Mouse (Mus musculus): ENCODE data around the gene Abcd3.

Abcd3 gene

GRCm38 (mm10) chr3:121814877-121815548, at the start of gene Abcd3:
TSS of gene Abcd3 (minus strand) at chr3:121815302.
- peak; percentile 99 for DNase-seq

DNA sequence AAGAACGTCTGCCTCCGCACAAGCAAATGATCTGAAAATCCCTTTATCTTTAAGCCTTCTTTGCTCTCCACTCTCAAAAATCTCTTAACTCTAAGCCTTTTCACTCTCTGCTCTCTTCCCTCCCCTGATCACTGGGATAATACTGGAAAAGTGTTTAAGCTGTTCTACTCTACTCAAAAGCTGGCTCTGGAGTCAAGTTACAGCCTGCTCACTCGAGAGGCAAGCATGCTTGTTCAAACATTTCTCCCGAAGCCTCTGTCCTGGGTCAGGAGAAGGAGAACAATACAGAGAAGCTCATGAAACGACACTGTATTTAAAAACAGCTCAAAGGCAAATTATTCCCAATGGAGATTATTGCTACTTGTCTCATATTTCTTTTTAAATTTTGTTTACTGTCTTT, 44.0 kb upstream of the Abcd3 start:
- peak; percentile 60 for DNase-seq

DNA sequence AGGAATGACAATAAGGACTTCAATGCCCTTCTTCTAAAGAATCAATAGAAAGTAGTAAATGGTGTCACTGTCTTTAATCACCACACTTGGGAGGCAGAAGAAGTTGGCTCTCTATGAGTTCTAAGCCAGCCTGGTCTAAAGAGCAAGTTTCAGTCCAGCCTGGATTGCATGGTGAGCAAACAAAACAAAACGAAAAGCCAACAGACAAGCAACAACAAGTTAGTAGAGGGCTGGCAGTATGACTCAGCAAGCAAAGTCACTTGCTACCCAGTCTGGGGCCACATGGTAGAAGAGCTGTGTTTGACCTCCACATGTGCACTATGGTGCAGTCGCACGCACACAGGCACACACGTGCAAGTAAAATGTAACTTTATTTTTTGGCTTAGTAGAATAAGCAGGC, 41.0 kb upstream of the Abcd3 start:
- peak; percentile 22 for DNase-seq

DNA sequence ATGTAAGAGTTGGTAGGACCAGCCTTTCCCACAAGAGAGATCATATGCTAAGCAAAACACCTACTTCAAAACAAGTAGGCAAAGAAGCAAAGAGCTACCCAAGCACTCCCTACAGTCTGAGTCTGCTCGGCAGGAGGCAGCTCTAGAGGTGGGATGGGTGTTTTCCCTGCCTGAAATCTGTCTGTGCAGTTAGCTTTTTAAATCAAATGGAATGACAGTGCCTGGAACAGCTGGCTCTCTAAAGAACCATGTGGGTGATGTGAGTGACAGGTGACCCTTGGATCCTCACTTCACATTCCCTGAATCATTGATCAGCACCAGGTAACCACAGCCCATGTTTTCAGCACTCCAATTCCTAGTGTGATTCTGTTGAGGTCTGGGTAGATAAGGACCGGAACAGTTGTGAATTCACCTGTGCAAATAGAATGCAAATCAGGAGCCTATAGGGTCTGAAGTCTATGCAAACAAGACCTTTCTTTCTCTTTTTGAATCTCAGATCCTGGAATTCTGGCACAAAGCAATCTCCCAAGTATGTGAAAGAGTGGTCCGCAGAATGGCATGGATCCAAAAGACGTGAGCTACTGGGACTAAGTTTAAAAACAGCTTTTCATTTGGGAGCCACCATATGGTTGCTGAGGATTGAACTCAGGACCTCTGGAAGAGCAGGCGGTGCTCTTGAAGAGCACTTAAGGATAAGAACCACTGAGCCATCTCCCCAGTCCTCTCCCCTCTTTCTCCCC, 38.8 kb upstream of the Abcd3 start:
- peak; percentile 52 for DNase-seq

GRCm38 (mm10) chr3:121852074-121852826, 37.1 kb upstream of the Abcd3 start:
- DNase-seq, result peak; percentile 71

DNA sequence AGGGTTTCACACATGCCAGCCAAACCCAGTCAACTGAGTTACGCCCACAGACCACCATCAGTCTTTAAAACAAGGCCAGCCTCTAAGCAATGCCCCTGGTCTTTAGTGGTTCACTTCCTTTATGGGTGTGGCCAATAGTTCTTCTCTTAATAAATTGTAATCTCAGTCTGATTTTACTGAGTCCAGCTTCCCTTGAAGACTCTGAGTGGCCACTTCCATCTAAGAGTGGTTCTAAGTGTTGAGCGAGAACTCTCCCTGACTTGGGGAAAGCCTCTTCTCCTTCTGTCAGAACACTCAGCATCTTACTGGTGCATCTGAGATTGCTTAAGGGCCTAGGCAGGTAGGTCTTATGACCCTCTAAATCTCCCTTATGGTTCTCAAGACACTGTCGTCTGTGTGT, 35.9 kb upstream of the Abcd3 start:
- peak; percentile 76 for DNase-seq

DNA sequence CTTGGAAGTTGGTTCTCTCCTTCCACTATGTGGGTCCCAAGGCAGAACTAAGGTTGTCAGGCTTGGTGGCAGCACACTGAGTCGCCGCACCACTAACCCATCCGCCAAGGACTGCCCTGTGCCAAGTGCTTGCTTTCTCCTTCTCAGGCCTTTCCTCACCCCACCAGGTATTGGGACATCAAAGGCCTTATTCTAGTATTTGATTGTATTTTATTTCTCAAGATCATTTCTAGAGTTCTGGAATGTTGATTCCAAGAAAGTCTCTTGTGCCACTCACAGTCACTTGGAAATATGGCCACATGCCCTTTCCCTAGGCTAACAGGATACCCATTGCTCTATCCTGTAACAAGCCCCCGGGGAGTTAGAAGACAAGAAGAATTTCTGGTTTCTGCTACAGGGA, 35.3 kb upstream of the Abcd3 start:
- peak; percentile 64 for DNase-seq

DNA sequence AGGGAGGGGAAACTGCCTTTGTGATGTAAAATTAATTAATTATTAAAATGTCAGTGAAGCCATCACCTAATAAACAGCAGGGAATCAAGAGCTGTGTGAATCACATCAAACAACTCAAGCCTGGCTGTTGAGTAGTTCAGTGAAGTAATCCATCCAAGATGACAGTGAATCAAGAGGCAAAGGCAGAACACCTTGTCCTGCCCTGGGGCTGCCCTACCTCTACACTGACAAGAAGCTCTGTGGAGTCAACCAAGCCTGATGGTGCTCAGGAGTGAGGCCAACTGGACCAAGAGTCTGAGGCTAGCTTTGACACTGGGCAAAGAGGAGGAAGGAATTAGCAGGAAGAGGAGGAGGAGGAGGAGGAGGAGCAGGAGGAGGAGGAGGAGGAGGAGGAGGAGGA, 32.2 kb upstream of the Abcd3 start:
- peak; percentile 59 for DNase-seq

DNA sequence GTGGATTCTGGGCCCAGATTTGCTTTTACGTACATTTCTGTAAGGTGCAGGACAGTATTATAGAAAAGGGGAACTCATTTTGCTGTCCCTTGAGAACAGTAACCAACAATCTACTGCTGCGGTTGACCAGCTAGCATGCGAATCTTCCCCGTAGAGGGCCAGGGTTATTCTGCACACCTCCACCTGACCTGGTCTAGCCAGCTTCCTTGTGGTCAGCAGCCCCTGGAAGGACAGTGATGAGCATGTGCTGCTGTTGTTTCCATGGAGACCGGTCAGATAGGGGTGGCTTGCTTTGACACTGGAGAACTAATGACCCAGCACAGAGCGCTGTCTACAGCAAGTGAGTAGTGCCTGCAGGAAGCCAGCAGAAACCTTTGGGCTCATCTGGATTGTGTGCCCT, 29.6 kb upstream of the Abcd3 start:
- peak; percentile 68 for DNase-seq

DNA sequence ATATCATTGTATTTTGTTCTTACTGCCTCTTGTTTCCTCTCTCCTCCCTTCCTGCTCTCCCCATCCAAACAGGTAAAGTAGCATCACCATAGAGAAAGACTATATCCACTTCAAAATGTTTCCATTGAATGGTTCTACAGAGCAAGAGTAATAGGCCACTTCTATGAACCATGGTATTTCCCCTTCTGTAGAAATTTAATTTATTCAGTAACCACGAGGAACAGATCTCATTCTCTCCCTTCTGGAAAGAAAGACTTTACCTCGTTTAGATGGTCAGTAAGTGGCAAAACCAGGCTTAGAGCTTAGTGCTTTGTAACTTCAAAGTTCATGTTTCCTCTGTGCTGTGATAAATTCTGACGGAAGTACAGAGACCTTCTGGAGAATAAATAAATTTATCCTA, 28.9 kb upstream of the Abcd3 start:
- no peak for DNase-seq

DNA sequence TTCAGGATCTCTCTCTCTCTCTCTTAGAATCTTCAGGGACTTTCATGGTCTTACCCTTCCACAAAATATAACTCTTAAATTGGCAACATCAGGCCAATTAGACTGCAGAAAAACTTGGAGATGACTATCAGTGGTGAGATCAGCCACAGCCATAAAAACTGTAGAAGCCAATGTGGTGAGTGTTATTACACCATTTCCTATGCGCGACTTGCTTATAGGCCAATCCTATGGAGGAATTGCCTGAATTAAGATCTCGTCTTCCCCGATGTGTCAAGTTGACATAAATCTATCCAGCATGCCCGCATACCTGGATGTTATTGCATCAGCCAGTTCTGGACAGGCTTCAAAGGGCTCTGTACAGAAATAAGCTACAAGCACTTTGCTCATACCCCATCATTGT, 28.2 kb upstream of the Abcd3 start:
- DNase-seq, result peak; percentile 40

DNA sequence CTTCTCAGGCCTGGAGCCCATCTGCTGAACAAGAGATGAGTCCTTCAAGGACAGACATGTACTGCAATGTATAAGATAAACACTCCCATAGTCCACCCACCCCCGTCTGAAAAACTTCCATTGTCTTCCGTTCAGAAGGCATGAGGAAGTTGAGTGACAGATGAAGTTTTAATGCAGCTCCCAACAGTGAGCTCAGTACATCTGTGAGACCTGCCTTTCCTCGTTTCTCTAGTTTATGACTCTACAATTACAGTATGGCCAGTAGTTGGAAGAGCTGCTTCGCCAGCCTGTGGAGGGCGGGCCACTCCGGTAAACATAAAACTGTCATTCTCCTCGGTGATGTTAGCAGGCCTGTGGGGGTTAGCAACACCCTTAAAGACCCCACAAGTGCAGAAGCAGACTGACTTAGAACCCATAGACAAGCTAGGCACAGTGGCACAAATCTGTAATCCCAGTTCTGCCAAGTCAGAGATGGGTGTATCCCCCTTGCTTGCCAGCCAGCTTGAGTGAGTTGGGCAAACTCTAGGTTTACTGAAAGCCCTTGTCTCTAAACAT, 27.3 kb upstream of the Abcd3 start:
- DNase-seq, result peak; percentile 68

DNA sequence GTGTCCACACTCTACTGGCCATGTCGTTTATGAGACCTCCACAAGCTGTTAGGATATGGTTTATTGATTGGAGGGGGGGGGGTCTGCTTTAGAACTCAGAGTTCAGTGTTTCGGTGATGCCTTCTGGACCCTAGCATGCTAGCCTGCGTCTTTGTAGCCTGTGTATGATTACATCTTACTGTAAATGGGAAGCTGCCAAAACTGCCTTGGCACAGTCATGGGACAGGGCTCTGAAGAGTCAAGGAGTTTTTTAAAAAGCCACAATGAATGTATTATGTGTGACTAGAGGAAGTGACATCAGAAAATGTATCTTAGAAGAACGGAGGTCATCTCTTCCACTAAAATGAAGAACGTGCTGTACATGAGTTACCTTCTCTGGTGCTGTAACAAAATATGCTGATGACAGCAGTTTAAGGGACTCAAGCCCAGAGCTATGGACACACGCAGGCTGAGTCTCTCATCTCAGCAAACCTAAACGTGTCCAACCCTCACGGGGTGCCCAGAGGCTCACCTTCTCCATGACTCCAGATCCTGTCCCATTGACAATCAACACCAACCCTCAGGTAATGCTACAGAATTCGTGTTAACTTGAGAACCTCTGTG, 26.4 kb upstream of the Abcd3 start:
- DNase-seq, result peak; percentile 71

GRCm38 (mm10) chr3:121840351-121840750, 25.2 kb upstream of the Abcd3 start:
- peak; percentile 27 for DNase-seq

GRCm38 (mm10) chr3:121834732-121835131, 19.6 kb upstream of the Abcd3 start:
- DNase-seq, result no peak

DNA sequence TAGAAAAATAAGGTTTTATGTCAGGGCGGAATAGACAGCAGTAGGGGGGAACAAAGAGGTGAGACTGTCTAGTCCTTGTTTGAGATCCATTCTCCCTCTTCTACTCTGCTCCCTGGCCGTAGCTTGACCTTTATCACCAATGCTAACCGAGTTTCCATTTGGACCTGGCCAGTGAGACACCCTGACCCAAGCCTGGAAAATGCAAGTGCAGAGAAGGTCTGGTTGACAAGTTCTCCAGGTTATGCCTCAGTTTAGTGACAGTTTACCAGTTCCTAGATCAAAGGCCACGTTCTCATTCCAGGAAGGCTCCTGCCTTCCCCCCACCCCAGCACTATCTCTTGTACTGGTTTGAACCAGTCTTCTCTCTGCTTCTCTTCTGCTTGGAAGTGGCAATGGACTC, 19.1 kb upstream of the Abcd3 start:
- DNase-seq, result peak; percentile 60

GRCm38 (mm10) chr3:121825092-121825491, 10.0 kb upstream of the Abcd3 start:
- DNase-seq, result no peak

DNA sequence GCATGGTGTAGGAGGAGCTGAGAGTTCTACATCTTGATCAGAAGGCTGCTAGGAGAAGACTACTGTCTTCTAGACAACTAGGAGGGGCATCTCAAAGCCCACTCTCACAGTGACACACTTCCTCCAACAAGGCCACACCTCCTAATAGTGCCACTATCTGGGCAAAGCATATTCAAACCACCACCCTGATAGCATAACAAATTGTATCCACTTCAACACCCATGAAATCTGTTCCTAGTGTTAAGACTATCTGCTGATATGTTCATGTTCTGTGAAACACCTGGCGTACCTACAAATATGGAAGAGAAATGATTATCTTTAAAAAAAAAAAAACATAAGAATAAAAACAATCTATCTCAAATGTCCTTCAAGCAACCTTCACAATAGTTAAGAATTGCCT, 9.2 kb upstream of the Abcd3 start:
- DNase-seq, result no peak

- peak; percentile 39 for DNase-seq
These were observed 7.5 kb upstream of the Abcd3 start for GRCm38 (mm10) chr3:121822643-121823042.

DNA sequence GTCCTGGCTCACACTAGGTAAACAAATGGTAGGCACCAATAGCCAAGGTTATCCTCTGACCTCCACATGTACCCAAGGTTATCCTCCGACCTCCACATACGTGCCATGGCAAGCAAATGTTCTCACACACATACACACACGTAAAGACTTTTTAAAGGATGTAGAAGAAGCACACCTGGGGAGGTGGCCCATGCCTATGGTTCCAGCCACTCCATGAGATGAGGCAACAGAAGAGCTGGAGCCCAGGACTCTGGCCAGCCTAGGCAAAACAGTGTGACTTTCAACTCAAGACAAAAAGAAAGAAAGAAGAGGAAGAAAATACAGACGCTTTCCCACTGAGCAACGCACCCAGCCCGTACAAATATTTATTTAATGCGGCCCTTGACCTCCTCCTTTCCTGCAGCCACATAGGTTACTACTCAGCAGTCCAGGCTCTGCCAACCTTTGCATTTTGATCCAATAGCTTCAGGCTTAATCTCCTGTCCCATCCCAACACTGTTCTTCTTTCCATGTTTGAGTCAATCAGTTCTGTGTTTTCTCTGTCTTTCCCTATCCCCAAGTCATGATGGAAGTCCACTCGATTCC, 6.5 kb upstream of the Abcd3 start:
- DNase-seq, result peak; percentile 22

DNA sequence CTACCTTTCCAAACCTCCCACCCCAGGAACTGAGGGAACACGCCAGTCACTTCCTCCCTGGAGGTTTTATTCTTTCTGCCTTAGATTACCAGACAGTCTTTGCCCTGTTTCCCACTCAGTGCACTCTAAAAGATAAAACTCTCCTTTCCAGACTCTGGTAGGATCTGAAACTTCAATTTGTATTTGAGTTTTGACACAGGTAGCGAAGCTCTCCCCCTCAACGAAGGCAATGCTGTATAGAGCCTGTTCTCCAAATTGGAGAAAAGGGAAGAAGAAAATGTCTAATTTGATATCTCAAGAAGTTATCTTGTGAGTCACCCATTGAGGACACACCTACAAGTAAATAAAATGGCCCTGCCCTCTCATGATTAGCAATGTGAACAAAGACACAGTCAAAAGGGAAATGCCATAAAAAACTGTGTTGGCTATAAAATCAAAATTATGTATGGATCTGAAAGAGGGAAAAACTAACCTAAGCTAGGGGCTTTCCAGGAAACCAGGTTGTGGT, 4.6 kb upstream of the Abcd3 start:
- no peak for DNase-seq

DNA sequence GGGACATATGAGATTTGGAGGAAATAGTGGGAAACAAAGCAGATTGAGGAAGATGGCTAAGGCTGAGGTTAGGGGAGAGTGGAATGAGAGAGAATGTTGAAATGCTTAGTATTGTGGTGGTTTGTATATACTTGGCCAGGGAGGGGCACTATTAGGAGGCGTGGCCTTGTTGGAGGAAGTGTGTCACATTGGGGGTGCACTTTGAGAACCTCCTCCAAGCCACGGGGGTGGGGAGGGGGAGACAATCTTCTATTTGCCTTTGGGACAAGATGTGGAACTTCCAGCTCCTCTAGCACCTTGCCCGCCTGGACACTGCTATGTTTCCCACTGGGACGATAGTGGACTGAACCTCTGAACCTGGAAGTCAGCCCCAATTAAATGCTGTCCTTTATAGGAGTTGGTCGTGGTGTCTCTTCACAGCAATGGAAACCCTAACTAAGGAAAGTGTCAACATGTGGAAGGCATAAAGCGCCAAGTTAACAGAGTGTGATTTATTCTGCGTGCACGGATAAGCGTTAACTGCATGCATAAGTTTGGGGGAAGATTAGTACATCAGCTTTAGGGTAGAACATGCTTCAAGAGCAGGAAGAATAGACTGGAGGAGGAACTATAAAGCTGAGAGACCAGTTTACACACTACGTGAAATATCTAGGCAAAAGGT, 3.8 kb upstream of the Abcd3 start:
- DNase-seq, result no peak

Measured in heart, adult 11 months (tissue).